Mouse (Mus musculus): Measurements from ENCODE around the gene Gm10277.
A peak's percentile ranks its signal among the peaks of the same experiment; 100 is the strongest.

Gm10277 gene

DNA sequence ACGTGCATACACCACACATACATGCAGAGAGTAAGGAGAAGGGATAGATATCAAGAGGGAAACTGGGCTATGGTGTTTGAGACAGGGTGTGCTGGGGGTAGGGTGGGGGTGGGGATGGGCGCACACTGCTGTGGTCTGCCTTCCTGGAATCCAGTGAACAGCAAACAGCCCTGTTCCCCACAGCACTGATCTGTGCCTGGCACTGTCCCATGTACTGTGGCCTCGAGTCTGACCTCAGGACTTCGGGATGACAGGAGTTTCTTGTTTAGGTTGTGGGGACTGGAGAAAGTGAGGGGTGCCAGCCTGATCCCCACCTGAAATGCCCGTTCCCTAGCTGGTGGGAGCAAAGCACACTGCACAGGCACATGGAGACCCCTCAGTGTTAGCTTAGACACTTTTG, at the start of gene Gm10277:
TSS of gene Gm10277 (minus strand) at position 41 of the 400 bp plus-strand sequence.
- DNase-seq: no peak

DNA sequence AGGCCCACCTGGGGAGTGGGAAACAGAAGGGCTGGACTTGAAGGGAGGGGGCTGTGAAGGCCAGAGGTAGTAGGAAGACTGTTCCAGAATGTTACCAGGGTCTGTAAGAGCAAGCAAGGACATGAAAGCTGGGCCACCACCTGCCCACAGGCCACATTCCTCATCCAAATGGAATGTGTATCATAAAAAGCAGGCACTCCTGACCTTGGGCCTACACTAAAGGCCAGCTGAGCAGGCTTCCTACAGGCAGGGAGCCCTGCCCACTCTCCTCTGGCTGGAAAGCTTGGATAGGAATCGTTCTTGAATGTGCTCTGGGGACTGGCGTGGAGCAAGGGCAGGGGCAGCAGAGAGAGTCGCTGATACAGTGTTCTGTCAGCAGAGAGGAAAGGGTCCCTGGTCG, 49.2 kb upstream of the Gm10277 start:
- no peak for DNase-seq

DNA sequence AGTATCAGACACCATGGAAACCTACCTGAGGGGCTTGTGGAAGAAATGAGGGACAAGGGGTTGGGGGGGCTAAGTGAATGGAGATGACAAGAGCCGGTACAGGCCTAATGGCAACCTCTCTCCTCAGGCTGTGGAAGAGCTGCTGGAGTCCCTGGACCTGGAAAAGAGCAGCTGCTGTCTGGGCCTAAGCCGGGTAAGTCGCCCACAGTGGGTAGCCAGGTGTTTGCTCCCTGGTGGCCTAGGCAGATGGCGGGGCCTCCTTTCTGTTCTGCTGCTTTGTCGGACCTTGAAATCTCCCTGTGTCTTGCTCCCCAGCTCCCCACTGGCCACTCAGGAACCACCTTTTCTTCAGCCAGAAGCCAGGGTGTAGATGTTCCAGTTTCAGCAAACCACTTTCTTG, 48.7 kb upstream of the Gm10277 start:
- peak; percentile 49 for DNase-seq

DNA sequence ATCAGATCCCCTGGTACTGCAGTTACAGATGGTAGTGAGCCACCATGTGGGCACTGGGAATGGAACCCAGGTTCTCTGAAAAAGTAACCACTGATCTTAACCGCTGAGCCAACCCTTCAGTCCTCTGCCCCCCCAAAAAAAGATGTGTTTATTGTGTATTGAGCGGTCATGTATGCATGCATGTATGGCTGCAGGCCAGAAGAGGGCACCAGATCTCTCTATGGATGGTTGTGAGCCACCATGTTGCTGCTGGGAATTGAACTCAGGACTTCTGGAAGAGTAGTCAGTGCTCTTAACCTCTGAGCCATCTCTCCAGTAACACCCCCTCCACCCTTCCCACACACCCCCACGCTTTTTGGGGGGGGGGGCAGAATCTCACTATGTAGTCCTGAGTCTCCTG, 47.6 kb upstream of the Gm10277 start:
- peak; percentile 11 for DNase-seq

DNA sequence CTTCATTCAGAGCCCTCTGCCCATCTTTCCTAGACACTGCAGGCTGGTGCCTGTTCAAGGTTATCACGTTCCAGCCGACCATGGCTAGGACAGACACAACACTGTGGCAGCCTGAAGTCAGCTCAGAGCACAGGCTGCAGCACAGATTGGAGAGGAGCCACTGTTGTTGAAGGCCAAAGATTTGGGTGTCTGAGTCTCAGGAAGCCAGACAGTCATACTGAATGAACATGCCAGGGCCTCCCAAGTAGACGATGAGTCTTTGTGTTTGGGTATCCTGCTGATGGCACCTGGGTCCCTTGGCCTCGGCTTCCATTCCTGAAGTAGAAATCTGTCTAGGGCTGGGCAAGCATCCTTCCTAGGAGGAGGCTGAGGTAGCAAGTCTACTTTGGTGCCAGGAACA, 45.0 kb upstream of the Gm10277 start:
- DNase-seq: no peak

DNA sequence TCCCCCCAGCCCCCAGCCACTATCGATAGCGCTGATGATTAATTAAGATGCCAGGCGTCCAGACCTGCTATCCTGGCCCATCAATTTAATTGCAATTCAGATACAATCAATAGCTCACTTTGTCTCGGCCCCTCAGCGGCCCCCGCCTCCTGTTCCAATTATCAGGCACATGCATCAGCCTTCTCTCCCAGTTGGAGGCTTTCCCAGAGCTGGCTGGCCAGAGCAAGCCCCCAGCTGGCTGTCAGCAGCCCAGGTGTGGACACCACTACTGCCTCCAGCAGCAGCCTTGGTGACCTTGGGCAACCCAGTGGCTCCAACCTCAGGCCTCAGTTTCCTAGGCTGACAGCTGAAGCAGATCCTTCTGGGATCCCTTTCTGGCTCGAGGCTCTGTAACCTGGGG, 43.3 kb upstream of the Gm10277 start:
- peak; percentile 68 for DNase-seq

DNA sequence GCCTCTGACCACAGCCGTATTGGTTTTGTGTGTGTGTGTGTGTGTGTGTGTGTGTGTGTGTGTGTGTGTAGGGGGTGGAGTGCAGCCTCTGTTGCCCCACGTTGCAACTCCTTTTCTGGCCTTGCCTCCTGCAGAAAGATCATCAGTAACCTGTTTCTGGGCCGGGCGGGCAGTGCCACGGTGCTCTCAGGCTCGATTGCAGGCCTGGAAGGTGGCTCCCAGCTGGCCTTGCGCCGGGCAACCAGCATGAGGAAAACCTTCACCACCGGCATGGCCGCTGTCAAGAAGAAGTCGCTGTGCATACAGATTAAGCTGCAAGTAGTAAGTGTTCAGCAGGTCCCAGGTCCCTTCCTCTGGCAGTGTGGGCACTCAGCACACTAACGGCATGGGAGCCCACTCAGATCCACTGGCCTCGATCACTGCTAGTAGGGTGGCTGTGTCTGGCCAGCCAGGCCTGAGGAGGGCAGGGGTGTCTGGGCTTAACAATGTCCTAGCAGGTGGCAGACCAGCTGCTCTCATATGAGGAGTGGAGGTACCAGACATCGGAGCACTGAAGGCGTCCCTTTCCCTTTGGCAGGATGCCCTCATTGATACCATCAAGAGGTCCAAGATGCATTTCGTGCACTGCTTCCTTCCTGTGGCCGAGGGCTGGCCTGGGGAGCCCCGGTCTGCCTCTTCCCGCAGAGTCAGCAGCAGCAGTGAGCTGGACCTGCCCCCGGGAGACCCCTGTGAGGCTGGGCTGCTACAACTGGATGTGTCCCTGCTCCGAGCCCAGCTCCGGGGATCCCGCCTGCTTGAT, 41.7 kb upstream of the Gm10277 start:
- DNase-seq: peak; percentile 57

DNA sequence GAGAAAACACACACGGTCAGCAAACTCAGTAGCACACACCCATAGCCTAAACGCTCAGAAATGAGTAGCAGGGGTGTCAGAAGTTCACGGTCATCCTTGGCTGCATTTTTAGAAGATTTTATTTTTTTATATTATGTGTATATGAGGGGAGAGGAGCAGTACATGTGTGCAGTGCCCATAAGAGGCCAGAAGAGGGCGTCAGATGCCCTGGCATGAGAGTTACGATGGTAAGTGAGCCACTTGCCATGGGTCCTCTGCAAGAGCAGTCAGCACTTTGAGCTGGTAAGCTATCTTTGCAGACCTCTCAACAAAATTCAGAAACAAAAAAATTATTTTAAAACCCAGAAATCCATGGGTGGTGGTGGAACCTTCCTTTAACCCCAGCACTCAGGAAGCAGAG, 40.6 kb upstream of the Gm10277 start:
- peak; percentile 37 for DNase-seq

DNA sequence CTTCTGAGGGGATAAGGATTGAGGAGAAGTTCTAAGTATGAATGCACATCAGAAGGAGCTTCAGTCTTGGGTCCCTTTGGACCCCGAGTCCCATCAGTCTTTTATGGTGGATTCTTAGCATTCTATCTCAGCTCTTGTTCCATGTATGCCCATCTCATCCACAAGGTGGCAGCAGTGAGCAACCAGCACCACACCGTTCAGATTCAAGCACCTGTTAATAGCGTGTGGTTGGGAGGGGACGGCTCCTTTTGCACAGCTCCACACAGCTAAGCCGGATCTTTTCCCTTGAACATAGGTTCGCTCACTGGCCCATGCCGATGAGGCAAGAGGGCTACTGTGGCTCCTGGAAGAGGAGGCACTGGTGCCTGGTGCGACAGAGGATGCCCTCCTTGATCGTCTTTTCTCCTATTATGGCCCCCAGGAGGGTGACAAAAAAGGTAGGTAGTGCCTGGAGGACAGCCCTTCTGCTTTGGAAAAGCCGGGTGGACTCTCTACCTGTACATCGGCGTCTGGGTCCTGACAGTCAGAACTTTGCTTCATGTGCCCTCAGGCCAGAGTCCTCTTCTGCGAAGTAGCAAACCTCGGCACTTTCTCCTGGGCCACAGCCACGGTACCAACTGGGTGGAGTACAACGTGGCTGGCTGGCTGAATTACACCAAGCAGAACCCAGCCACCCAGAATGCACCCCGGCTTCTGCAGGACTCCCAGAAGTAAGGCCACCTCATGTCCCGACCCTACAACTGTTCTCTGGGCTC, 39.9 kb upstream of the Gm10277 start:
- DNase-seq: peak; percentile 85

DNA sequence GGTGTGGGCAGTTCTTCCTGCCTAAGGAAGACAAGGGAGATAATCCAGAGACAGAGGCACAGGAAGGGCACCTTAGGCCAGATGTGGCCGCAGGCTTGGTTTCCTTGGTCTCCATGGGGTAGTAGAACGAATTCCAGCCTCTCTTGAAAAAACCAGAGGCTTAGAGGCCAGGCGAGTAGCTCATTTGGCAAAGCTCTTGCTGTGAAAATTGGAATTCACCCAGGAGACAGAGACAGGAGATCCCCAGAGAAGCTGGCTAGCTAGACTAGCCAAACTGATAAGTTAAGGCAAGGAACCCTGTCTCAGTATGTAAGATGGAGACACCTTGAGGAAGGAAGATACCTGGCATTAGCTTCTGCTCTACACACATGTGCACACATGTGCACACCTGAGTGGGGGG, 38.8 kb upstream of the Gm10277 start:
- DNase-seq: no peak

DNA sequence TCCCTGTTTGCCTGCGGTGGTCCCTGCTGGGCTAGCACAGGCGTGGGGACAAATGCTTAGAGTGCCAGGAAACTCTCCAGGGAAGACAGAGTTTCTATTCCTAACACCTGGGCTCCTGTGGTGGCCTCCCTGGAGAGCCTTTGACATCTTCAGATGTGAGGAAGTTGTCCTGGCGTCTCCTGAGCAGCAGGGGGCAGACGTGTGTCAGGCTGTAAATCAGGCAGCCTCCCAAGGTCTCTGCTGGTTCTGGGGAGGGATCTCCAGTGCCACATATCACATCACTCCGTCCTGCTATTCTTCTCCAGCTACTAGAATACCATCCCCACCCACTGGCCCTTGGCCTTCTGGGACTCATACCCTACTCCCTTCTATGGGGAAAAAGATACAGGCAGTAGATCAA, 38.3 kb upstream of the Gm10277 start:
- peak; percentile 79 for DNase-seq

DNA sequence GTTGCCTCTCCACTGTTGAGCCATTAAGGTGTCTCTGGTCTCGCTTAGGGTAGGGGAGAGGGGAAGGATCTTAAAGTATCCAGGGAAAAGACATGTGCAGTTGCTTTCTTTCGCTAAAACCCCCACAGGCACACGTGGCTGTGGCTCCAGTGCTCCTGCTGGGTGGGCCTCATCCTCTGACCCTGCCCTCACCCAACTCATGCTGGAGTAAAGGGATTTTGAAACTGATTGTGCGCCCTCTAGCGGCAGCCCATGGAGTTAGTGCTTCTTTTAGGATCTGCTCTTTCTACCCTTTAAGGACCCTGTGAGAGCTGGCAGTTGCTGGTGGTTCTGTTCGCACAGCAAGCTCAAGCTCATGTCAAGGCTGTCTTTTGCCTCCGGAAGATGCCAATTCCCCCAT, 35.2 kb upstream of the Gm10277 start:
- peak; percentile 88 for DNase-seq

DNA sequence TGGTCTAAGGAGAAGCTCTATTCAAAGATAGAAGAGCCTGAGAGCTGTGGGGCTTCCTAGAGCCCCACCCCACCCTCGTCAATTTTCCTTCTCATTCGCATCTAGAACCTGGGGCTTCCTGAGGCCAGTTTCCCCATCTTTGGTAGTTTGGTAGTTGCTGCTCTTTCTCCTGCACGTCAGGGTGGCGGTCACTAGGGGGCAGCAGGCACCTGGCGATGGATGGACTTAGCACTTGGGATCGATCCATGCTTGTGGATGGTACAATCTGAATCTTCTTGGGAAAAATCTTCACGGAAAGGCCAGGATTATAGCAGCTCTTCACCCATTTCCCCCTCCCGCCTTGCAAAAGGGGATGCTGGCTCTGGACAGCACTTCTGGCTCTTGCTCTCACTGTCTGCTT, 34.1 kb upstream of the Gm10277 start:
- peak; percentile 49 for DNase-seq

DNA sequence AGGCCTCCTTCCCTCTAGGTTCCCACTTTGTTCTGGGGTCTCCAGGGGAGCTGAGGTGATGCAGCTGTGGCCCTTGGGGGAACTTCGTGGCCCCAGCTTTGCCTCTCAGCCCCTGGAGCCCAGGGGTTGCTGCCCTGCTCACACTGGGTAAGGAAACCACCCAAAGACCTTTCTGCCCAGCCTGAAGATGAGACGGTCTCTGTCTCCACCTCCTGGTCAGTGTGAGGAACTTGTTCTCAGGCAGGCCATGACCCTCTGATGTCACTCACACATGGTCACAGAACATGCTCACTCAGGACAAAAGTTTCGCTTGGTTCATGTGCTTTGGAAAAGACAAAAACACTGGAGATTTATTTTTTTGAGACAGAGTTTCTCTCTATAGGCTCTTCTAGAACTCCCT, 28.5 kb upstream of the Gm10277 start:
- peak; percentile 89 for DNase-seq

DNA sequence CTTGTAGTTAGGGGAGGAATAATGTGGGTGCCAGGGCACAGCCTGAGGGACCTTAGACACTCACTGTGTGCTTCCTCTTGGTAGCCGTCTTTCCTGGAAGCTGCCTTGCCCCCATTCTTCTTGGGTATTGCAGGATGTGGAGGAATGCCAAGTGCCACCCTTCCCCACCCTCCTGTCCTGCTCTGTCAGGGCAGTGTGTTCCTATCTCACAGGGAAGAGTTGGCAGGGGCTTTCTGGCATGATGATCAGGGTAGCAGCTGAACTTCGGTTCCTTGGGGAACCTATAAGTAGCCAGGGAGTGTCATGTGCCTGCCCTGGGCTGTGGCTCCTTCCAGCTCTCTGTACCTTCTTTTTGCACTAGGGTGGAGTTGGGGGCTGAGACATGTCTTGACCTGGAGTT, 26.4 kb upstream of the Gm10277 start:
- no peak for DNase-seq

DNA sequence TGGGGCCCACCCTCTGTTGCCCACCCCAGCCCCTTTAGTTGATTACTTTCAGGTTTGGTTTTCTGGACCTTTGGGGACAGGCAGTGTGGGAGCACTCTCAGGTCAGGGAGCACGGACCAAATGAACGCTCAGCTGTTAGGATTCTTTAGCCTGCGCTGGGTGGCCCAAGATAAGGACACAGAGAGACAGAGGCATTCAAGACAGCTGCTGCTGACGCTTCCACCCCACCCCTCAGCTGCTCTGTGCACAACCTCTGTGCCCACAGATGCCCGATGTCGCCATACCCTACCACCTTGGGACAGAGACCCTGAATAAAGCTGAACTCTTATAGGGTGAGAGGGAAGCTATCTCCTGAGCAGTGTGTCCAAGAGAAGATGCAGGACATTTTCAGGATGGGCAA, 22.5 kb upstream of the Gm10277 start:
- no peak for DNase-seq

DNA sequence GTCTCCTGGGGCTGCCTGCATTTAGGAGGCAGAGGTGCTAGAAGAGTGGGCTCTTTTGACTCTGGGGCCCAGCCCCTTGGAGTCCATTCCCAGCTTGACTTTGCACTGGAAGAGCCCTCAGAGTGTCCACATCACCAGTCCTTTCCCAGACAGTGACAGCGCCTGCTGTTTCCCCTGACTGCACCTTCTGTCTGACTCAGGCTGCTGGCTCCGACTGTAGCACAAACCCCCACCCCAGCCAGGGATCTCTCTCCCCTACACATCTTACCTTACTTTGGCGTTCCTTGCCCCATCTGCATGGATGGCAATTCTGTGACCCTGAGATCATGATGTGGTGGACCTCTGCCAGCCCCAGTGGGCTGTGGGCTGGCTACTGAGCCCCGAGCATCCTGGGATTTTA, 21.7 kb upstream of the Gm10277 start:
- DNase-seq: no peak

DNA sequence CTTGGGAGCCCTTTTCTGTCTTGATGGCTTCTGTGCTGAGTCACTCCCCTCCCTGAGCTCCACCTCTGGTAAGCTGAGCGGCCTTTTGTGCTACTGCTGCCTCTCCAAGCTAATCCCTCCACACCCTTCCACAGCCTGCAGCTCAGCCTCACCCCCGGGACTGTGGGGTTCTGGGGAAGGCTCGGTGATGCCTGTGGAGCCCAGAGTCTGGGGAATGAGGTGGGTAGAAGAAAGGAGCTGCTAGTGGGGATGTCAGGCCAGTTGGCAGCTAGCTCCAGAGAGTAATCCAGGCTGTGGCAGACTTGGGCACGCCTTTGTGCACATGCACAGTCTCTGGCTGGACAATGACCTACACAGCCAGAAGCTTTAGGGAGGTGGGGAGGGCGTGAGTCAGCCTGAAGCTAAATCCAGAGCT, 20.5 kb upstream of the Gm10277 start:
- peak; percentile 36 for DNase-seq

DNA sequence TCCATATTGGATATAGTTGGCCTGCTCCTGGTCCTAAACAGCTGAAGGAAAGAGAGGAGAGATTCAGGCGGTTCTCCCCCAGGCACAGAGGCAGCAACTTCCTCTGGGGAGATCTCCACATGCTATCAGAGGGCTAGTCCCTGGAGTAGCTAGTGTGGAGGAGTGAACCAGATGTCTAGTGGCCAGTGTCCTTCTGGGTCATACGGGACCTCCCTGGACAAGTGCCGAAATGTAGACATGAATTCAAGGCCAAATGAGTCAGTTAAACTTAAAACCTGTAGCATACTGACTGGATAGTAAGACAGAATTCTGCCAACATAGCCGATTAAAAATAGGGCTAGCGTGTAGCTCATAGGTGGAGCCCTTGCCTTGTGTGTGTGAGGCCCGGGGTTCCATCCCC, 19.3 kb upstream of the Gm10277 start:
- DNase-seq: no peak

DNA sequence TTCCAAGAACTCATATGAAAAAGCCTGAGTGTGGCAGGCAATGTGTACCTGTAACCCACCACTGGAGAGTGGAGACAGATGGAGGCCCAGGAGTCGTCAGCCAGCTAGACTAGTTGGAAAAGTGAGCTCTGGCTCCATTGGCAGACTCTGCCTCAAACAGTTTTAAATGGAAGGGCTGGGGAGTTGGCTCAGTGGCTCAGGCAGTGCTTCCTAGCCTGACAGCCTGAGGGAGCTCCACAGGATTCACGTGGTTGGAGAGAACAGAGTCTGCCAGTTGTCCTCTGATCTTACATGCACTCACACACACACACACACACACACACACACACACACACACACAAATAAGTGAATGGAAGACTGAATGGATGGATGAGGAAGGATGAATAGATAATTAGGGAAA, 18.7 kb upstream of the Gm10277 start:
- no peak for DNase-seq

DNA sequence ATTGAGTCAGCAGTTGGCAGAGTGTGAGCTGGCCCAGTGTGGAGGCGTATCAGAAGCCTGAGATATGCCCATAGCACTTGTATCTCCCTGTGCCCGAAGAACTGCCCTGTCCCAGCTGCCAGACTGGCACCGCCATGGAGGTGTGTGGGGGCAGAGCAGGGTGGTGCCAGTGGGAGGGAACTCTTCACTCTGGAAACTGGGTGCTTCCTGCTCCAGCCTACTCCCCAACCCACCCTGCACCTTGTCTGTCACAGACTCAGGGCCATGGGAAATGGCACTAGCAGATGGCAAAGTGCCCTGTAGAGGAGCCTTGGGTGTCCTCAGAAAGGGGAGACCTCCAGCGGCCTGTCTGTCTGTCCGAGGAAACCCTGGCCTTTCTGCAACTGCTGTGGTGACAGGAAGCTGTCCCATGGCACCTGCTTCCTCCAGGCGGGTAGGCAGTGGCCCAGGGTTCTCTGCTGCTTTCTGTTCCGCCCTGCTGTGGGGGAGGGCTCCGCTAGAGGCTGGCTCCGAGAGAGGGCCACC, 14.9 kb upstream of the Gm10277 start:
- DNase-seq: no peak

DNA sequence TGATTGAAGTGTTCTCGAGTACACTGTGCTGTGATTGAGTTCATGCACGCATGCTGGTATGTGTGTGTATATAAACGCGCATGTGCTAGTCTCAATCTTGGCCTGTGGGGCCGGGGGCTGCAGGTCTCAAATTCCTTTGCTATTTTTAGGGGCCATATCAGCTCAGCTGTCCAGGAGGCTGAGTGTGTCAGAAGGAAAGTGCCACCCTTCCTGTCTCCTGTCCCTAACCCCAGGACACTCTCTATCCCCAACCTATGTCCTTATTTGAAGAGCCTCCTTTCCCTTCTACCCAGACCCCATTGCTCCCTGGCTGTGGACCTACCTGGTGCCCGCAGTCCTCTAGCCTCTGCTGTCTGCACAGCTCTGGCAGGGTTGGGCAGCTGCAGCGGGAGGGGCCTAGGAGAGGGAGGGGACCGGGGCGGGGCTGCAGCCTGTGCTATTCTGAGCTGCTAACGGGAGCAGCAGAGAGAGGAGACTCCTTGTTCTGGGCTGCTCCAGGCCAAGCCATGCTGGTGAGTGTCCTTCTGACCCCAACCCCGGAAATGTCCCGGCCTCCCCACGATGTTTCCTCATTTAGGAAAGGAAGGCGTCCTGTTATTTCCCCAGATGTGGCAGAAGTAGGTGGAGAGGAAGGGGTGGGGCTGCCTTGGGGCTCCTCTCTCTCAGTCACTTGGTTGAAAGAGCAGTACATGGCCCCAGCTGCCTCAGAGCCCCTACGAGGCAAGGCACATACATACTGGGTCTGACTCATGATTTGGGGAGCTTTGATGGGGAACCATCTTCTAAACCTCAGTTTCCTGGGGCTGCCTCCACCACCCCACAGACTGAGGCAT, 13.5 kb upstream of the Gm10277 start:
- DNase-seq: peak; percentile 57

DNA sequence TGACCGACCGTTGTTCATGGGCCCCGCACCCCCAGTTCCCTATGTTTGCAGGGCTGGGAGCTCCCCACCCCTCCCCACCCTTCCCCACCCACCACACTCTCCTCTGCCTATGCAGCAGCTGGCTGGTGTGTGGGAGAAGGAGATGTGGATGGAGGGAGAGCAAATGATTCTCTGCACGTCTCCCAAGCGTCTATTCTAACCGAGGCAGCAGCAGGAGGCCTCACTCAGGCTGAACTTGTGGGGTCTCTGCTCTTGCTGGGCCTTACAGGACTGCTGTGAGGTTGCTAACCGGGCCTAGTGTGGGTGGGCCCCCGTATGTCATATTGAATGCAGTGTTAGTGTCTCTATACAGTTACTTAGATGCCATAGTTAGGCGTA, 12.9 kb upstream of the Gm10277 start:
- no peak for DNase-seq

Data from retina, postnatal 1 day (tissue).